Mouse (Mus musculus) liver (tissue): ENCODE results near the gene Fam184b.

ENCODE experiments used
- DNase-seq: peaks from one replicate; pipeline ENCODE4 v3.0.0-alpha.2; 2020; ENCODE audit warnings: mixed read lengths

Fam184b gene

GRCm38 (mm10) chr5:45510071-45510470 lies 129.3 kb downstream of the Fam184b start:
- no peak for DNase-seq

- no peak for DNase-seq
Measured at GRCm38 (mm10) chr5:45497564-45497963, 141.8 kb downstream of the Fam184b start.

GRCm38 (mm10) chr5:45496930-45497550 lies 142.4 kb downstream of the Fam184b start:
- no peak for DNase-seq

GRCm38 (mm10) chr5:45496479-45496878 lies 142.9 kb downstream of the Fam184b start:
- DNase-seq: no peak

- DNase-seq: no peak
Measured at GRCm38 (mm10) chr5:45496042-45496441, 143.4 kb downstream of the Fam184b start.

- DNase-seq: no peak
Measured at GRCm38 (mm10) chr5:45495429-45495975, 143.9 kb downstream of the Fam184b start.

- no peak for DNase-seq
Measured at GRCm38 (mm10) chr5:45494093-45494755, 145.2 kb downstream of the Fam184b start.

GRCm38 (mm10) chr5:45493191-45494092 lies 146.0 kb downstream of the Fam184b start, which contains the start of gene Lap3:
Gene Lap3, plus strand, starts transcription at chr5:45493374.
- DNase-seq: peak; percentile 99

GRCm38 (mm10) chr5:45491776-45492175 lies 147.6 kb downstream of the Fam184b start:
- no peak for DNase-seq

GRCm38 (mm10) chr5:45483654-45484053 lies 155.8 kb downstream of the Fam184b start:
- no peak for DNase-seq

GRCm38 (mm10) chr5:45482607-45483006 lies 156.8 kb downstream of the Fam184b start:
- no peak for DNase-seq

- no peak for DNase-seq
Measured at GRCm38 (mm10) chr5:45481125-45481524, 158.3 kb downstream of the Fam184b start.

- no peak for DNase-seq
Measured at GRCm38 (mm10) chr5:45480066-45480465, 159.3 kb downstream of the Fam184b start.
